Mouse (Mus musculus) liver, embryonic 12.5 days (tissue): ENCODE measurements around the gene Ptpn3. TPM values are rescaled to one million over a fixed set of nuclear protein-coding genes. Genes with fewer than 3 reads are reported as not detected.
A peak's percentile ranks its signal among the peaks of the same experiment; 100 is the strongest.

ENCODE experiments used
- ATAC-seq: fragments of 200-750 bp; cut with Nextera tagmentation; 2 replicates; pipeline ENCODE4 v1.8.0; 2017; ENCODE audit warnings: moderate number of reproducible peaks, mild to moderate bottlenecking, moderate library complexity
- H3K27ac ChIP-seq: fragments of 300-500 bp; sonication (generic); 2 replicates; pipeline ENCODE4 v1.5.1; 2016; ENCODE audit warnings: mild to moderate bottlenecking
- H3K27me3 ChIP-seq: fragments of 300-500 bp; sonication (generic); replicated peaks from 2 replicates; pipeline ENCODE4 v1.6.1; 2016; ENCODE audit warnings: mild to moderate bottlenecking, moderate library complexity
- H3K36me3 ChIP-seq: fragments of 300-500 bp; sonication (generic); 2 replicates; pipeline ENCODE4 v1.6.1; 2016; ENCODE audit warnings: mild to moderate bottlenecking, moderate library complexity
- H3K4me1 ChIP-seq: fragments of 300-500 bp; sonication (generic); 2 replicates; pipeline ENCODE4 v1.6.1; 2016
- H3K4me2 ChIP-seq: fragments of 300-500 bp; sonication (generic); 2 replicates; pipeline ENCODE4 v1.6.1; 2016; ENCODE audit warnings: mild to moderate bottlenecking, moderate library complexity
- H3K4me3 ChIP-seq: fragments of 300-500 bp; sonication (generic); 2 replicates; pipeline ENCODE4 v1.5.1; 2016; ENCODE audit warnings: mild to moderate bottlenecking, moderate library complexity
- H3K9ac ChIP-seq: fragments of 300-500 bp; sonication (generic); 2 replicates; pipeline ENCODE4 v1.6.1; 2016; ENCODE audit warnings: mild to moderate bottlenecking, moderate library complexity
- H3K9me3 ChIP-seq: fragments of 300-500 bp; sonication (generic); replicated peaks from 2 replicates; pipeline ENCODE4 v1.6.1; 2016; ENCODE audit warnings: mild to moderate bottlenecking, moderate library complexity
- WGBS: fragments of 180-500 bp; shearing (Covaris S2); methylation state at CpG from one replicate; pipeline ENCODE4 v1.1.7; 2016; ENCODE audit not compliant: insufficient replicate concordance; 5-methylcytosine and 5-hydroxymethylcytosine counted together
- polyA plus RNA-seq: library from polyadenylated mRNA; unstranded; fragments of >200 nt; fragmentation: Nextera tagmentation; extraction: Ambion mirVana; gene quantifications from 2 replicates; pipeline ENCODE4 v1.2.1, GENCODE M21; 2016

Ptpn3 gene
- polyA plus RNA-seq, 1 experiment from 2014 or later: 0.32 TPM

DNA sequence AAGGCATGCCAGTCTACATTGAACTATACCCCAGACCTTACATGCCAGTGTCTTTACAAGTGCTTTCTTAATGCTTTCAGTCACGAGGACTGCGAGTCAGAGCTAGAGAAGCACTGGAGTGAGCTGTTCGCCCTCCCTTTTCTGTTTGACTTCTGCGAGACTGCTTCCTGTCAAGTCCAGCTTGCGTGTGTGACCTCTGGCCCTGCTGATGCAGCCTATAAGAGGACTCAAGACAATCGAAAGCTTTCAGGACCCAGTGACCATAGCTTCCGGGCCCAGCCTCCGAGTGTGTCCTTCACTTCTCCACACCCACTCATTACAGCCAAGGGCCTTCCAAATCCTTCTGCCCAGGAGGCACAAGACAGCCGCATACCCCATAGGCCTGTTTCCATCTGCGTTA is 126.3 kb downstream of the Ptpn3 start:
- no peaks in the 10 kb centered on the region for H3K36me3 ChIP-seq
- 0 out of 2 replicates have a peak, but pooled peaks cover 4% of the 10 kb centered on the region for H3K4me1 ChIP-seq
- no peak overlapping the region for H3K27ac ChIP-seq
- H3K9ac ChIP-seq: no peak overlapping the region
- H3K27me3 ChIP-seq: peaks cover 25% of the 10 kb centered on the region
- H3K9me3 ChIP-seq: no peaks in the 10 kb centered on the region
- H3K4me2 ChIP-seq: no peak overlapping the region
- WGBS: 54% methylated on average over 10 of the region's 10 CpGs
- H3K4me3 ChIP-seq: no peak overlapping the region
- ATAC-seq: no peak

GRCm38 (mm10) chr4:57172861-57173260 is 128.8 kb downstream of the Ptpn3 start:
- Histone ChIP-seq H3K9me3 (no peaks in the 10 kb centered on the region), H3K27me3 (peaks cover 36% of the 10 kb centered on the region), H3K9ac (no peak overlapping the region), H3K4me3 (no peak overlapping the region), H3K4me1 (peaks cover 11% of the 10 kb centered on the region), H3K27ac (no peak overlapping the region), H3K4me2 (no peak overlapping the region), H3K36me3 (no peaks in the 10 kb centered on the region)
- WGBS: 14% methylated on average over 8 of the region's 8 CpGs
- ATAC-seq: no peak

DNA sequence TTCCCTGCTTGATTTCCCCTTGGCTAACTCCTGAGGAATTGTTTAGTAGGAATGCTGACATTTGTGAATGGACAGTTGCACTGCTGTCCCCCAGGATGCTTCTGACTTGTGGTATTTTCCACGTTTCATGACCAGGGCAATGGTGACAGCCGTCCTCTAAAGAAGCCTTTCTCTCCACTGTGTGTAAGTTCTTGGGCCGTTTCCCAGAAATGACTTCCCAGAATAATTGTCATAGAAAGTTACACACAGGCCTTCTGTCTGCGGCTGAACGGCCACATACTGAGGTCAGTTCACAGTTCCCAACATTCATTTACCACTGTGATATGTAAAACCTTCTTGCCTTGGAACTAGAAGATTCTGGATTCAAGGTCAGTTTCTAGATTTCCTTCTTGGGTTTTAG is 129.8 kb downstream of the Ptpn3 start:
- Histone ChIP-seq H3K4me3 (no peak overlapping the region), H3K27ac (no peak overlapping the region), H3K4me2 (no peak overlapping the region), H3K36me3 (no peaks in the 10 kb centered on the region), H3K9ac (no peak overlapping the region), H3K4me1 (peaks cover 19% of the 10 kb centered on the region), H3K9me3 (no peaks in the 10 kb centered on the region), H3K27me3 (peaks cover 40% of the 10 kb centered on the region)
- 67% methylated on average over 5 of the region's 5 CpGs for WGBS
- ATAC-seq: no peak

DNA sequence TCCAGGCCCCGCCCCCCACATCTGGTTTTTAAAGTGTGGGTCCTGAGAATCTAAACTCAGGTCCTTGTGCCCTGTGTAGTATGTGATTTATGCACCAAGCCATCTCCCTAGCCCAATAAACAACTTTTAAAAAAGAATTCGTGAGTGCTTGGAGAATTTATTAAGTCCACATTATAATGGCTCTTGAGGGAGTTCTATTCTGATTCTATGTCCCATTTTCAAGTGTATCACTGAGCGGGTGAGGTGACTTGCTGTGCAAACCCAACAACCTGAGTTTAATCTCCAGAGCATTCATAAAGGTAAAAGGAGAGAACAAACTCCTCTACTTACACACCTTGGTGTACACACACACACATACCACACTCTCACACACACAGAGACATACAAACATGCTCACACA is 133.0 kb downstream of the Ptpn3 start:
- ATAC-seq: no peak
- Histone ChIP-seq H3K9me3 (no peaks in the 10 kb centered on the region), H3K27me3 (peaks cover 24% of the 10 kb centered on the region), H3K36me3 (no peaks in the 10 kb centered on the region), H3K27ac (no peak overlapping the region), H3K9ac (no peak overlapping the region), H3K4me3 (no peak overlapping the region), H3K4me1 (peaks cover 19% of the 10 kb centered on the region), H3K4me2 (no peak overlapping the region)
- 68% methylated on average over 3 of the region's 3 CpGs for WGBS

DNA sequence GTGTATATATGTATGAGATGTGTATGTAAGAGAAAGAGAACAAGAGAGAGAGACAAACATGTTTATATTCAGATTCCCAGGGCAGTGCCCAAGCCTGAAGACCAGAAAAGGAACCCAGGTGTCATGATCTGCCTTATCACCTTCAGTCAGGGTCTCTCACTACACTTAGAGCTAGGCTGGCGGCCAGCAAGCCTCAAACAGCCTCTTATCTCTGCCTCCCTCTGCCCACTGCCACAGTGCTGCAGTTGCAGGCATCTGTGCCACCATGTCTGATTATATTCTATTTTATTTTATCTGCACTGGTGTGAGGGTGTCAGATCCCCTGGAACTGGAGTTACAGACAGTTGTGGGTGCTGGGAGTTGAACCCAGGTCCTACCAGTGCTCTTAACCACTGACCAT is 133.4 kb downstream of the Ptpn3 start:
- no peak overlapping the region for H3K4me2 ChIP-seq
- no peak overlapping the region for H3K9ac ChIP-seq
- H3K9me3 ChIP-seq: no peaks in the 10 kb centered on the region
- H3K4me1 ChIP-seq: peaks cover 19% of the 10 kb centered on the region
- peak; percentile 78 for ATAC-seq
- H3K27me3 ChIP-seq: peaks cover 24% of the 10 kb centered on the region
- H3K27ac ChIP-seq: no peak overlapping the region
- no peaks in the 10 kb centered on the region for H3K36me3 ChIP-seq
- H3K4me3 ChIP-seq: no peak overlapping the region
- 21% methylated on average over 1 of the region's 1 CpGs for WGBS

GRCm38 (mm10) chr4:57166922-57167870 is 134.4 kb downstream of the Ptpn3 start:
- H3K36me3 ChIP-seq: no peaks in the 10 kb centered on the region
- no peak overlapping the region for H3K4me2 ChIP-seq
- ATAC-seq: no peak
- no peak overlapping the region for H3K27ac ChIP-seq
- H3K27me3 ChIP-seq: peaks cover 27% of the 10 kb centered on the region
- H3K4me3 ChIP-seq: no peak overlapping the region
- no peaks in the 10 kb centered on the region for H3K9me3 ChIP-seq
- H3K4me1 ChIP-seq: peaks cover 16% of the 10 kb centered on the region
- WGBS: 39% methylated on average over 12 of the region's 12 CpGs
- H3K9ac ChIP-seq: no peak overlapping the region

GRCm38 (mm10) chr4:57165654-57166053 is 136.0 kb downstream of the Ptpn3 start:
- peaks cover 16% of the 10 kb centered on the region for H3K4me1 ChIP-seq
- ATAC-seq: no peak
- no peak overlapping the region for H3K9ac ChIP-seq
- H3K4me2 ChIP-seq: no peak overlapping the region
- no peaks in the 10 kb centered on the region for H3K9me3 ChIP-seq
- H3K27me3 ChIP-seq: peaks cover 22% of the 10 kb centered on the region
- no peak overlapping the region for H3K27ac ChIP-seq
- H3K4me3 ChIP-seq: no peak overlapping the region
- no peaks in the 10 kb centered on the region for H3K36me3 ChIP-seq
- WGBS: 38% methylated on average over 3 of the region's 3 CpGs

GRCm38 (mm10) chr4:57164578-57165210 is 136.9 kb downstream of the Ptpn3 start:
- Histone ChIP-seq H3K9ac (no peak overlapping the region), H3K4me3 (no peak overlapping the region), H3K27me3 (peaks cover 20% of the 10 kb centered on the region), H3K9me3 (no peaks in the 10 kb centered on the region), H3K27ac (no peak overlapping the region), H3K36me3 (no peaks in the 10 kb centered on the region), H3K4me2 (no peak overlapping the region), H3K4me1 (peaks cover 16% of the 10 kb centered on the region)
- 73% methylated on average over 9 of the region's 9 CpGs for WGBS
- ATAC-seq: no peak

DNA sequence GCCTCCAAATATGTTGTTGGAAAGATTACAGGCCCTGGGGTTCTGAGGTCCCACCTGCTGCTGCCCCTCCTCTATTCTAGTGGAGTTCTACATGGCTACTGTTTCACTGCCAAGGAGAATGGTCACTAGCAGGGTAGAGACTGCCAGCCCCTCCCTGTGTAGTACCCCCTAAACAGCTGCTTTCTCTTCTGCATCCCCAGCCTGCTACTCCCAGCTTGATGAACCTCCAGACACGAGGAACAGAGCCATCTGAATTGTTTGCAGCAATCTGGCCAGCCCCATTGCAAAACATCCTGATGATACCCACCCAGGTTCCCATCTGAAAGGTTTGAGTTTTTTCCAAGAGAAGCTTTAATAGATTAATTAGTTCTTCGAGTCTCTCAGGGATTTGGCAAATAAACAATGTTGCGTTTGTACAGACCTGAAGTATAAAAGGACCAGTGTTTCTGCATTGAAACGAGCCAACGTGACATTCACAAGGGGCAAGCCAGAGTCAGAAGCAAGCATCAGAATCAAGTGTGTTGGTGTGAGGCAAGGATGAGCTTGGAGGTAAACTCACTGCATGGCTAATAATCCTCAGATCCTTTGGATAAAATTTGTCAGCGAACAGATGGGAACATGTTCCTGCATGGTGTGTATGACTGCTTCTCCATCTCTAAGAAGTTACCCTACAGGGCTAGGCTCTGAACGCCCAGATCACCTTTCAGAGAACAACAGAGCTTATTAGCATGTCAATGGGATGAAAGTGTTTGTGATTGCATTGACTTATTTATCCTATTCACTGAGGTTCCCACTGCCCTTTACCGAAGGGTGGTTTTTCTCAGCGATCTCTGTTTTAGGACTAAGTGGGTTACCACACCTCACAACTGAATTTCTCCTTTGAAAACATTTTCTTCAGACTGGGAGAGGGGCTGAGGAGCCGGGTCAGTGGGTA is 138.6 kb downstream of the Ptpn3 start:
- Histone ChIP-seq H3K27ac (no peak overlapping the region), H3K4me1 (peaks cover 10% of the 10 kb centered on the region), H3K36me3 (no peaks in the 10 kb centered on the region), H3K4me2 (no peak overlapping the region), H3K9me3 (no peaks in the 10 kb centered on the region), H3K9ac (no peak overlapping the region), H3K4me3 (no peak overlapping the region), H3K27me3 (peaks cover 13% of the 10 kb centered on the region)
- WGBS: 42% methylated on average over 10 of the region's 10 CpGs
- ATAC-seq: no peak

- ATAC-seq: no peak
- Histone ChIP-seq H3K4me1 (no peaks in the 10 kb centered on the region), H3K4me3 (no peak overlapping the region), H3K9me3 (no peaks in the 10 kb centered on the region), H3K9ac (no peak overlapping the region), H3K27me3 (peaks cover 10% of the 10 kb centered on the region), H3K27ac (no peak overlapping the region), H3K36me3 (no peaks in the 10 kb centered on the region), H3K4me2 (no peak overlapping the region)
- 61% methylated on average over 7 of the region's 7 CpGs for WGBS
These were observed 141.1 kb downstream of the Ptpn3 start for GRCm38 (mm10) chr4:57160571-57160970.

GRCm38 (mm10) chr4:57156549-57157169 is 145.0 kb downstream of the Ptpn3 start:
- Histone ChIP-seq H3K36me3 (no peaks in the 10 kb centered on the region), H3K4me1 (peaks cover 37% of the 10 kb centered on the region), H3K9ac (no peak overlapping the region), H3K4me3 (no peak overlapping the region), H3K27ac (no peak overlapping the region), H3K27me3 (peaks cover 6% of the 10 kb centered on the region; the same call in 1 of the 2 replicates), H3K9me3 (no peaks in the 10 kb centered on the region), H3K4me2 (no peak overlapping the region)
- no peak for ATAC-seq
- WGBS: 73% methylated on average over 8 of the region's 8 CpGs
